Mouse (Mus musculus) olfactory bulb, adult 2 months (tissue): ENCODE measurements around the gene Nol10. TPM values are rescaled to one million over a fixed set of nuclear protein-coding genes. Genes with fewer than 3 reads are reported as not detected.

Experiments used
- H3K27ac ChIP-seq: fragments of 200-500 bp; 2 replicates; pipeline ENCODE4 v1.5.1; 2012; ENCODE audit warnings: low read depth, low read length; ENCODE audit not compliant: insufficient read depth
- H3K4me1 ChIP-seq: fragments of 200-500 bp; 2 replicates; pipeline ENCODE4 v1.6.1; 2012; ENCODE audit warnings: low read length; ENCODE audit not compliant: control insufficient read depth, insufficient read depth
- H3K4me3 ChIP-seq: fragments of 200-500 bp; 2 replicates; pipeline ENCODE4 v1.5.1; 2012; ENCODE audit warnings: mild to moderate bottlenecking, low read depth, low read length, moderate library complexity; ENCODE audit not compliant: insufficient read depth
- CTCF ChIP-seq: fragments of 200-500 bp; IDR thresholded peaks from 2 replicates; pipeline ENCODE4 v1.5.1; 2012; ENCODE audit warnings: low read depth, mild to moderate bottlenecking, low read length, moderate library complexity; ENCODE audit not compliant: insufficient read depth
- POLR2A ChIP-seq: fragments of 200-500 bp; IDR thresholded peaks from 2 replicates; pipeline ENCODE4 v1.6.1; 2012; ENCODE audit warnings: mild to moderate bottlenecking, low read depth, low read length, moderate library complexity; ENCODE audit not compliant: insufficient read depth
- WGBS: fragments of 180-500 bp; shearing (Covaris S2); methylation state at CpG from one replicate; pipeline ENCODE4 v1.1.7; 2018; 5-methylcytosine and 5-hydroxymethylcytosine counted together
- polyA plus RNA-seq: library from polyadenylated mRNA; stranded (reverse); fragments of >200 nt; gene quantifications from 2 replicates; pipeline ENCODE4 v1.2.4, GENCODE M21; 2012; ENCODE audit warnings: low replicate concordance; ENCODE audit not compliant: missing spikeins, insufficient read depth, insufficient read length

Gene Nol10
- not detected in 2 replicates for polyA plus RNA-seq

- Histone ChIP-seq H3K4me3 (peak within 1 kb of the TSS; percentile 82), H3K27ac (0 out of 2 replicates have a peak within 1 kb of the TSS, but pooled peaks have one; percentile 40), H3K4me1 (no peaks in the 10 kb centered on the region; the same call in 1 of the 2 replicates)
- TF ChIP-seq CTCF (no peak), POLR2A (peak; percentile 96)
- under 1% methylated on average over 42 of the region's 42 CpGs for WGBS
Observed at GRCm38 (mm10) chr12:17348048-17349036, at the start of gene Nol10. Gene Nol10 (plus strand): TSS chr12:17348458.

DNA sequence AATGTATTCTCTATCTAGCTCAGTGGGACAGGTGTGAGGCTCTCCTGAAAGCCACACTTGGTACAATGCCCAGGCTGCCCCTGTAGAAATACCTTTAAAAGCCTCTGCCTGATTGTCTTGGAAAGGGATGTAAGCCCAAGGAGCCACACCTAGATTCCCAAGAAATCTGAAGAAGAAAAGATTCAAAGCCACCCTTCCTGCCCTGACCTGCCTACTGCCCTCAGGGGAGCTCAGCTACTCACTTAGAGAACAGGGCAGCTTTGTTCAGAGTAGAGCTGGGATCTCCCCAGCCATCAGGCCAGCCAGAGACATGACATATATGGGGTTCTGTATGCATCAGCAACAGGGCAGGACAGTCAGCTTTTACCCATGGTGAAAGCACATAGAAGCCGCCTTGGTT lies 48.4 kb upstream of the Nol10 start:
- Histone ChIP-seq H3K27ac (no peak overlapping the region), H3K4me1 (no peaks in the 10 kb centered on the region), H3K4me3 (no peak overlapping the region)
- TF ChIP-seq CTCF (no peak), POLR2A (no peak)
- WGBS: 97% methylated on average over 1 of the region's 1 CpGs

DNA sequence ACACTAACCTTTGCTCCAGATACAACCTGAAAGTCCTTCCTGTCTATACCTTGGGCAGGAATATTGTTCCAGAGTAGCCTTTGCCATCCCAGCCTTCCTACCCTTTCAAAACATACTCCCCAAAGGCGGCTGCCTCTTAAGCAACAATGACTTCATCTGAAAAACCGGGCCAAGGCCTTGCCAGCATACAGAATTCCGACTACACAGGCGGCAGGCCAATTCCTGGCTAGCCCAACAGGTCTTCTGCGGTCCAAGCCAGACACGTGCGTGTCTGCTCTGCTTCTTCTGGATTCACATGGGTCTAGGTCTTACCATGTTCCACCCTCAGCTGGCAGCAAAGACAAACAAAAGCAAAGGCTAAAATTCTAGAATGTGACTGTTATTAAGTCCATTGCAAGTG lies 42.8 kb upstream of the Nol10 start:
- Histone ChIP-seq H3K4me3 (no peak overlapping the region), H3K4me1 (no peaks in the 10 kb centered on the region), H3K27ac (no peak overlapping the region)
- 65% methylated on average over 7 of the region's 7 CpGs for WGBS
- no peak for TF ChIP-seq POLR2A
- TF ChIP-seq CTCF: no peak

DNA sequence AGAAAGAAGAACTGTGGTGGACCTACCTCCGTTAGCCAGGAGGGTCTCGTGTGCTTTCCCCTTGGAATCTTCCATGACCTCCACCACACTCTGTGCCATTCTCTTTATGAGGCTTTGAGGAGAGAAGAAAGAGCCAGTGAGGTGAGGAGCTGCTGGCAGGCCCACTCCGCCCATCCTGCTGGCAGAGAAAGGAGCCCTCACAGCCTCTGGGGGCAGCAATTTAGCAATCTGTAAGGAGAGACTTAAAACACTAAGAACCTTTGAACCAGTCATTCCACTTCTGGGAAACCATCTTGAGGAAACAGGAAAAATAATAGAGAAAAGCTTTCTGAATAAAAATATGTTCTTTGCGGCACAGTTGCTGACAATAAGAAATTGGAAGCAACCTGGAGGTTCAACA lies 40.0 kb upstream of the Nol10 start:
- WGBS: 50% methylated on average over 4 of the region's 4 CpGs
- H3K27ac ChIP-seq: no peak overlapping the region
- no peak overlapping the region for H3K4me3 ChIP-seq
- H3K4me1 ChIP-seq: no peaks in the 10 kb centered on the region
- no peak for TF ChIP-seq POLR2A
- TF ChIP-seq CTCF: no peak

GRCm38 (mm10) chr12:17310852-17311839 lies 37.1 kb upstream of the Nol10 start:
- Histone ChIP-seq H3K4me1 (no peaks in the 10 kb centered on the region), H3K27ac (no peak overlapping the region), H3K4me3 (no peak overlapping the region)
- TF ChIP-seq POLR2A: no peak
- no peak for TF ChIP-seq CTCF
- 22% methylated on average over 16 of the region's 16 CpGs for WGBS

GRCm38 (mm10) chr12:17316096-17316495 lies 32.2 kb upstream of the Nol10 start:
- H3K27ac ChIP-seq: no peak overlapping the region
- TF ChIP-seq POLR2A: no peak
- 97% methylated on average over 5 of the region's 5 CpGs for WGBS
- no peak overlapping the region for H3K4me3 ChIP-seq
- H3K4me1 ChIP-seq: no peaks in the 10 kb centered on the region

DNA sequence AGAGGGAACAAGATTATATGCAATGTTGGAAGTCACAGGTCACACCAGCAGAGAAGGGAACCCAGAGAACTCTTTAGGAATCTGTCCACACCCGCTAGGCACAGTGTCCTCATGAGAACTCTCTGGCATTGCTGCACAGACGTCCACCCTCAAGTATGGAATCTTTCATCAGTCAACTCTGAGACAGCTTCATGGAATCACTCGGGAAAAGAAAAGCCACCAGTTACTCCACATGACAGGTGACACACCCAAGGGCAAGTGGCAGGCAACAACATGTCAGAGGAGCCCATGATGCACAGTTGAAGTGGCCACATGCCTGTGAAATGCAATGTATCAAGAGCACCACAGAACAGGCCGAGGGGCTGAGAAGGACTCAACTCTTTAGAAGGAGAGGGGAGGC lies 30.3 kb upstream of the Nol10 start:
- no peaks in the 10 kb centered on the region for H3K4me1 ChIP-seq
- WGBS: 88% methylated on average over 4 of the region's 4 CpGs
- no peak overlapping the region for H3K27ac ChIP-seq
- TF ChIP-seq POLR2A (no peak), CTCF (no peak)
- H3K4me3 ChIP-seq: no peak overlapping the region

- WGBS: 82% methylated on average over 3 of the region's 3 CpGs
- Histone ChIP-seq H3K4me3 (no peak overlapping the region), H3K4me1 (no peaks in the 10 kb centered on the region), H3K27ac (no peak overlapping the region)
- no peak for TF ChIP-seq CTCF
- no peak for TF ChIP-seq POLR2A
Observed at GRCm38 (mm10) chr12:17318453-17318852, 29.8 kb upstream of the Nol10 start.
